Mouse (Mus musculus) T-cell, adult 2 months (primary cell): ENCODE data around the gene Tox2.

Experiments
- DNase-seq: peaks from one replicate; pipeline ENCODE4 v3.0.0; 2022; ENCODE audit warnings: low spot score

Gene Tox2

DNA sequence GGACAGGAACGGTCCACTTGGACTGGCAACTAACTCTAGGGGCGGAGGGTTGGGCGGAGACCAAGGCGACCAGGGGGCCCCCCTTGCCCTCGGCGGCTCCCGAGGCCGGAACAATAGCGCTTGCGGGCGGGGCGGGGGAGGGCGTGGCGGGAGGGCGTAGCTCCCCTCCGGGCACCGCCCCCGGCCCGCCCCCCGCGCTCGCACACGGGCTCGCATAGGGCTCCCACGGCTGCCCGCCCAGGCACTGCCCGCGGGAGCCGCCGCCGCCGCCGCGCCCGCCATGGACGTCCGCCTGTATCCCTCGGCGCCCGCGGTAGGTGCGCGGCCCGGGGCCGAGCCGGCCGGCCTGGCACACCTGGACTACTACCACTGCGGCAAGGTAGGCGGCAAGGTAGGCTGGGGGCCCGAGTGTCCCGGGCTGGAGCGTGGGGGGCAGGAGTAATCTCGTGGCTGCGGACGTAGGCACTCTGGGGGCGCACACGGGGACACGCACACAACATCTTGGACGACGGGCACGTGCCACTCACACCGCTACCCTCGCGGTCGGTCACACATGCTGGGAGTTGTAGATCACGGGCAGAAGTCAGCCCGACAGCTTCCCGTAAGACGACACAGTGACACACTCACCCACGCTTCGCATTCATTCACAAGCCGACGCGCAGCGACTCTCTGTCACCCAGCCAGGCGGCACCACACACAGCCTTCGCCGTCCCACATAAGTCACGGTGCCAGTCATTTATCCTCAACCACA lies at the start of gene Tox2:
Gene Tox2 (plus strand): TSS at position 242 of the 751 bp plus-strand sequence.
- DNase-seq = peak; percentile 78

DNA sequence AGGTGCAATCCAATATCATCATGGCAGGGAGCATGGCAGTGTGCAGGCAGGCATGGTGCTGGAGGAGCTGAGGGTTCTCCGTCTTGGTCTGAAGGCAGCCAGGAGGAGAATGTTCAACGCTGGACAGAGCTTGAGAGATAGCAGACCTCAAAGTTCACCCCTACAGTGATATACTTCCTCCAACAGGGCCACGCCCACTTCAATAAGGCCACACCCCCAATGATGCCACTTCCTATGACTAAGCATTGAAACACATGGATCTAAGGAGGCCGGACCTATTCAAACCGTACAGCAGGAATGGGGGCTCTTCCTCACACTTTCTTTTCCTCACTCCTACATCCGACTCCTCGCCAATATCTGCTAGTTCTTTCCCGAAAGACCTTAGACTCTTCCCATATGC lies 48.3 kb upstream of the Tox2 start:
- DNase-seq = no peak

DNA sequence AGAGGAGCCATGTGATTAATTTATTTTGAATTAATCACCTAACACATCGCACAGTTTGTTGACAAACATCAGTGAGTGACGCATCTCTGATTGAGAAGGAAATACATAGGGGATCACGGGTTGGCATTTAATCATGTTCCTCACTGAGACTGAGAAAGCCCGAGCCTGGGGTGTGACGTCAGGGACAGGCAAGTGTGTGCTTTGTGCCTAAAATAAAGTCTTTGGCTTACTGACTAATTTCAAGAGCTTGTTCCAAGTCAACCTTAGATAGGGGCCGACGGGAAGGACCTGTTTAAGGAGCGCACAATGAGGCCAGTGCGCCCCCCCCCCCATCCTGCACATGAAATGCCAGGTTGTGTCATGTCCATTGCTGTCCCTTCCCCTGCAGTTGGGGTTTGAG lies 43.9 kb upstream of the Tox2 start:
- no peak for DNase-seq

DNA sequence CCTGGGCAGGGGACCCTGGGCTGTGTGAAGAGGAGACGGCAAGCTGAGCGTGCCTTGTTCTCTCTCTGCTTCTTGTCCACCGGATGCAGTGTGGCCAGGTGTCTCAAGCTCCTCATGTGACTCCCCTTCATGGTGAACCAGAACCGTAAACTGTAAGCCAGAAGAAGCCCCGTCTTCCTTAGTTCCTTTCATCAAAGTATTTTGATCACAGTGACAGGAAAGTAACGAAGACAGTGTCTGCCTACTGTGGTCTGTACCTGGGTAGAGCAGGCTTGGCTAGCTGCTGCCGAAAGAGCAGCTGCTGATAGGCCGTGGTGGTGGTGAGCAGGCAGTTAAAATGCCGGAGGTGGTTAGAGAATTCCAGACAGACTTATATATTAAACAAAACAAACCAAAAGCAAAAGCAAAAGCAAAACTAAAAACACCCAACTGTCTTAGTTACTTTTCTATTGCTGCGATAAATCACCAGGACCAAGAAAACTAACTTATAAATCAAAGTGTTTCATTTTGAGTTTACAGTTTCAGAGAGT lies 38.4 kb upstream of the Tox2 start:
- DNase-seq = peak; percentile 29

DNA sequence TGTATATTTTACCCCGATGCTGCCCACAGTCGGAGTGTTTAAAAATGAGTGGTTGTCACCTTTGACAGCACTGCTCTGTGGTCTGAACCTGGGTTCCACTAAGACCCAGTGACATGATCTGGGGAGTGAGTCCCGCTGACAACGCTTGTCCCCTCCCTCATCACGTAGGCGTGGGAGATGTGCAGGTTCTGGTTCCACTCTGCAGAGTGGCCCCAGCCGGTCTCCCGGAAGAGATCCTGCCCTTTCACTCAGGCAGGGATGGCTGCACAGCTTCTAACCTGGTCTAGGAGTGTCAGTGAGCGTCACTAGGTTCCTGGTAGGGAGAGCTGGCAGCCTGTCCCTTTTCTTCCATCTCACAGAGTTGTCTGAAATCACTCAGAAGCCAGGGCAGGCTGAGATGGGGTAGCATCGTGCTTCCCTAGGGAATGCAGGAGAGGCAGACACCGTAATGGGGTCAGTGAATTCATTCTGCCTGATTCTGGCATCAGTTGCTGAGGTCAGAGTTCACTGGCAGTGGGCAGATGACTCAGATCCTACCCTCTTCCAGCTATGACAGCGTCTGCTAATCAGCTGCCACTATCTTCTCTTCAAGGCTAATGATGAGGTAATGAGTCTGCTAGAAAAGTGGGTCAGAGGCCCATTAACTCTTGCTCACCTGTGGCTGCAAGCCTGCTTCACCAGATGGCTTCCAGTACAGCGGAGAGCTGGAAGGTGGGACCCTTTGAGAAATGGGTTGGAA lies 36.7 kb upstream of the Tox2 start:
- DNase-seq = no peak

DNA sequence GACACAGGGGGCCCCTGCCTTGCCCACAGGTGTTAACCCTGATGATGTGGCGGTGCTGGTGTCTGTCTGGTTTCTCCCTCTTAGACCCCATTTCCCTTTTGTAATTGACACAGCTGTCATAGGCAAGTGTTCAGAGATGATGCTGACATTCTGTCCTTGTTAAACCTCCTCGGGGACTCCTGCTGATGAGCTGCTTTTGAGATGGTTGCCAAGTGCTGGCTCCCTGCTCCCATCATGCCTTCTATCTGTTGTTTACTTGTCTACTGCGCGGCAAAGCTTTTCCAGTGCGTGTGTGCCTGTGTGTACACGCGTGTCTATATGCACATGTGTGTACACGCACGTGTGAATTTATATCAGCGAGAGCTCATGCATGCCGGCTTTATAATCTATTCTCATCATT lies 31.0 kb upstream of the Tox2 start:
- no peak for DNase-seq

DNA sequence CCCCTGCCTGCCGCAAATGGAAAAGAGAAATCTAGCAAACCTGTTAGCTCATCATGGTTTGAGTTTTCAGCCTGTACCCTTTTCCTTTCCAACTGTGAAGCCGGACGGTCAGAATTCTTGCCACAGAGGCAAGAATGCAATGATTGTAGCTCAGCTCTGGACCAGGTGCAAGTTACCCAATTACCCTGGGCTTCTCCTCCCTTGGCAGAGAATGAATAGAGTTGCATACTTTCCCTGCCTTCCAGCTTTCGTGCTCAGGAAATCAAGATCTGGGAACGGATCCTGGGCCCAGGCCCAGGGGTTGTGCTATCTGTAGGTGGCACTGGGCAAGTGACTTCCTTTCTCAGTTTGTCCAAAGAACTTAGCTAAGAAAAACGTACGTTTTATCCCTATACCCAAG lies 28.9 kb upstream of the Tox2 start:
- DNase-seq = no peak

DNA sequence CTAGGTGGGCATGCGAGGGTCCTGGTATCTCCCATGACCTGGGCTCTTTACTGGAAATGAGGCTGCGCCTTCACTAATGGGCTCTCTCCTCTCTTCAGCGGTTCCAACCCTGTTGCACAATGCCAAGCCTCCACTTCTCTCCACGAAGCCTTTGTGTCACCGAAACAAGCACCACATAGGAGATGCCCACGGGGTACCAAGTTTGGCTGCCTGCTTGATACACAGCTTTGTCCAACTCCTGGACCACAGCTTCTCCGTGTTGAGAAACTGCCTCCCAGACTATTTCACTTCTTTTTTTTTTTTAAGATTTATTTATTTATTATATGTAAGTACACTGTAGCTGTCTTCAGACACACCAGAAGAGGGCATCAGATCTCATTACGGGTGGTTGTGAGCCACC lies 27.1 kb upstream of the Tox2 start:
- no peak for DNase-seq

DNA sequence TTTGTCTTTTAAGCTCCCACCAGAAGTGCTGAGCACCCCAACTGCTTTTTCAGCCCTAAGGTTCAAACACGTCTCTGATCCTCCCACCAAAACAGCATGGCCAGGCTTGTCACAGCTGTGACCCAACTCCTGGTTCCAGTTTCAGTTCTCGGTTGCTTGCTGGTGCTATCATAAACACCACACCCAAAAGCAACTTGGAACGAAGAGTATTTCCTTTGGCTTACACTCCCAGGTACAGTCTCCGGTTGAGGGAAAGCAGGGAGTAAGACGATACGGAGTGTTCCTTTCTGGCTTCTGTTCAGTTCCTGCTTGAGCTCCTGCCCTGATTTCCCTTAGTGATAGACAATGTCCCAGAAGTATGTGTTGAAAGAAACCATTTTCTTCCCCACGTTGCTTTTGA lies 26.4 kb upstream of the Tox2 start:
- DNase-seq = no peak

DNA sequence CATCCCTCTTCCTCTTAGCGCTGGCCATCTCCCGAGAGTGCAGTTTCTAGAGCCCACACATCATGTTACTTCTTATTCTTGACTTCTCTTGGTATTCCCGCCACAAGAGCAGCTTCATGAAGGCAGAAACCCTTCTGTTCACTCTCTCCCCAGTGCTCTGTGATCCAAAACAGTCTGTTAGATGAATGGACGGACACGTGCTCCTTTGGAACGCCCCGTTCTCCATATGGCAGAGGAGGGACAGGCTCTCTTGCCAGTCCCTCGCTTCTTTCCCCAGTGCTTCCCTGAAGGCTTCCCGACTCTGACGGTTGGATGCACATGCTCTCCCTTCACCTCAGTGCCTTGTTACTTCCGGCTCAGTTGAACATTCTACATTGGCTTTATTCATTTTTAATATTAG lies 15.4 kb upstream of the Tox2 start:
- DNase-seq = no peak

DNA sequence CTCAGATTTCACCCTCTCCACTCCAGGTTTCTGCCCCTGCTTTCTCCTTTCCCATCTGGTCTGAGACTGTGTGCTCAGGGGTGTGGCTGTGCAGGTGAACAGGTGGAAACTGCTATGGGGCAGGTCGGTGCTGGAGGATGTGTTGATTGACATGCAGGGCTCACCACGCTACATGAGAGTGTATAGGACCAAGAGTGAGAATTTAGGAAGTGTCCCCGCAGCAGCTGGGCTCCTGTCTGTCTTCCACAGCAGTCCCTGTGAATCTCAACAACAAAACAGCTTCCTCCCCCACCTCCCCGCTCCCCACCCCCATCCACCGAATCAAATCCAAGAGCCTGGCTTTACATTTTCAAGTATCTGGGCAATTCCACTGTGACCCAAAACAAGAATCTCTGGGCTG lies 13.3 kb upstream of the Tox2 start:
- DNase-seq = no peak

DNA sequence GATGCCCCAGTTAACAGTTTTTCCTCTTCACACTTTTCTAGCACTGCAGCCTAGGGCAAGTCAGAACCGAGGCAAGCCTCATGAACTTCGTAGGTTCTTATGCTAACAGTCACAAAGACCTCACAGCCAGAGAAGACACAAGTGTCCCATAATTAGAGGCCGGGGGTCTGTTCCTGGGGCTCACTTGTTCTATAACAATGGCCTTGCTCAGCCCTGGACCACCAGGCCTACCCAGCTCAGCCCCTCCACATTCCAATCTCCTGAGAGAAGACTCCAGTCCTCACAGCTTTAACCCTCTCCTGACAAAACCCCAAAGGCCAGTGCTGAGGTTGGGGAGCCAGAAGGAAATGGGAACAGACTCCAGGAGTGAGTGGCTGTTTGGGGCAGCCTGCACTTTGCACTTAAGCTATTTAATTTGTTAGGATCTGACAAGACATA lies 12.9 kb upstream of the Tox2 start:
- no peak for DNase-seq

DNA sequence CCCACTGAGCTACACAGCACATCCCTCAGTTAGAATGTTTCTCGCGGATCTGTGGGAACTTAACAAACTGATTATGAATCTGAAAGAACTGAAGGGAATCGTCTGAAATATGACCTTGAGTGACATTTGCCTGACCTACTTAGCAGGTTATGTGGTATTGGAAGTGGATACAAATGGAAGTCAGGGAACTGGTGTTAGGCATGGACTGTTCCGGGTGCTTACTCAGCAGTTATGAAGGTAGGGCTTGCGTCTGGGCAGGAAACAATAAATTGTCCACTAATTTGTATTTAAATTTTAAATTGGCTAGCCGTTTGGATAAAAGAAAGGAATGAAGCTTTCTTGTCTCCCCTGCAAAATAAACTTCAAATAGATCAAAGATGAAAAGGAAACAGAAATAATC lies 10.4 kb upstream of the Tox2 start:
- DNase-seq = no peak

DNA sequence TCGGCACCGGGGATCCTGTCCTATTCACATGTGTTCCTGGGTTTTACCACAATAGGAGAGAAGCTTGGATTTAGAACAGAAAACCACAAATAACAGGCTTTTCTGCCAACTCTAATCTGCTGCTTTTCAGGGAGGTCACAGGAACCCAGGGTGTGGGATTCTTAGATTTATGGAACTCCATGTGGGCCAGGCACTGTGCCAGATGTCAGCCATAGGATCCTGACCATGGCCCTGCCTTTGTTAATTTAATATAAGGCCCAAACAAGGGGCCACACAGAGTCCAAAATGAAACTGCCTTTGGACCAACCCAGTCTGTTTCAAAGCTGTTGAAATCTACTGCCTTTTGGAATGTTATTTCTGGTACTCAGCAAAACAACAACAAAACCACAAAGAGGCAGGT lies 8.9 kb upstream of the Tox2 start:
- no peak for DNase-seq

DNA sequence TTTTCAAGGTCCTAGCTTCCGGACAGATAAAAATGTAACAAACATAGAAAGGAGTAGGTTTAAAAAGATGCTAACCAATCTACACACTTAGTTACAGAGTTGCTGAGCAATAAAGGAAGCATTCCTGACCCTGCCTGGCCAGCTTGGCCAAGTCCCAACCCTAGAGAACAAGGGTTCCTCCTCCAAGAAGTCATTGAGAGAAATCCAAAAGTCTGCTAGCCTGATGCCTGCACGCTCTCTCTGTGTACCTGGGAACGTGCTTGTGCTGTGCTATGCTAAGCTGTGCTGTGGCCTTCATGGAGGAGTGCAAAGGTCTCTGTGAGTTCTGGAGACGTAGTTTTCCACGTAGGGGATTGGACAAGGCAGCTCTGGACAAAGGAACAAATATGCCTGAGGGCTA lies 8.4 kb upstream of the Tox2 start:
- no peak for DNase-seq

DNA sequence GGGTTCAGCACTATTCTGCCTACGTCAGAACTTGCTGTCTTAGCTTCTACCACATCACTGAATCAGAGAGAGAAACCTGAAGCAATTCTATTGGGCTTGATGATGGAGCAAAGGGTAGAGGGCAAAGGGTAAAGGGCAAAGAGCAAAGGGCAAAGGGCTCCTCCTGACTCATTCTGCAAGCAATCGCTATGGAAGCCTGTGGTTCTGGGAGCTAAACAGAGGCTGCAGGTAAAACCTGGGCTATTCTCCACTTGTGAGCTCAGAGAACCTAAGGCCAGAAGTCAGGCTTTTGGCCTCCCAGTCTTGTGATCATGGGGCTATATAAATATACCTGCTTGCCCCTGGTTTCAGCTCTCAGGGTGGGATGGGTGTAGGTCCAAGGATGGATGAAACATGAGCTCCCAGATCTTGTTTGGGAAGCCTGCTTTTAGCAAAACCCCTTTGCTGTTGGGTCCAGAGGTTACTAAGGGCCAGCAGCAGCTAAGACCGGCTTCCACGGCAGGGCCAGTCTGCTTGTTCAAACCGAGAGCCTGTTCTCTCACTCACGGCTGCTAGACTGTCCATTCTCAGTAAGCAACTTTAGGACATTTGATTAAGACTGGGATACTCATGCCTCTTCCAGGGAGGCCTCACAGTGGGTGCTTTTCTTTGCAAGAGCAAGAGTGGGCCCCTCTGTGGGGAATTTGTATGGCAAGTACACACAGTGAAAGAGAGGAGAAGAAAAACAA lies 7.7 kb upstream of the Tox2 start:
- no peak for DNase-seq

DNA sequence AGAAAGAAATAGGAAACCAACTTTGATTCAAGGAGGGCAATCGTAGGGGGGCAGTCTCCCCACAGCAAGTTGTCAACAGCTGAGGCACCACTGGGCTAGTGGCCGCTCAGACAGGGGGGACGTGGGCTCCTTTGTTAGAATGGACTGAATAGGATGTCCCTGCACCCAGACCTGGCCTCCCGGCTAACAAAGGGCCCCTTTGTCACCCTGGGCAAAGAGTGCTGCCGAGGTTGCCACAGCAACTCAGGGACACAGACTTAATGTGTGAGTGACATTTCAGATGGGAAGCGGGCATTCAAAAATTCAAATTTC lies 7.1 kb upstream of the Tox2 start:
- no peak for DNase-seq

DNA sequence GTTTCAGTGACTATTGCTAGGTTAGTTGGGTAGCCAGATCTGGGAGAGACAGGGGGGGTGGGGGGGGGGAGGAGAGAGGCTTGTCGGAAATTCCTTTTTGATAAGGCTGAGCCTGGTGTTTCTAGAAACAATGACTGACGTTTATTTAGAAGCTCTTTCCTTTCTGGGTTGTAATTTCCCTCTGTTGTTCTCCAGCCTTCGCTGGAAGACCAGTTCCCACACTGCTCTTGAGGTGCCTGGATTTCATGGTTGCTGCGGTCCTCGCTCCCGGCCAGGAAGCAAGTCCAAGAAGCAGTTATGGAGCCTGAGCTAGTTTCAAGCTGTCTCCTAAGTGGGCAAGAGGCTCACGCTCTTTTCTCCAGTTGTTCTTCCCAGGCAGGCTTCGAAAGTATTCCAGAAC lies 1.0 kb upstream of the Tox2 start:
- DNase-seq = no peak

DNA sequence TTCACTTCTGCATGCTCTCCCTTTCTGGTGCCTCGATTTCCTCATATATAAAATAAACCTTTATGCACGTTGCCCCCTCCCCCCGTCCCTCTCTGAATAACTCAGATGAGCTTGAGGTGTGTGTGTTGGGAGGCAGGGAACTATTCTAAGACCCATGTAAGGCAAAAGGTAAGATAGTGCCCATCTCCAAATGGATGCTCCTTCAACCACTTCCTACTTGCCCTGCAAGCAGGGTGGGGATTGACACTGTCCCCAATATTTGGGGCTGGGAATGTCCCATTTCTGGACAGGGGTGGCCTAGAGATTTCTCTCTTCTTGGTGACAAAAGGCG lies 407 bp upstream of the Tox2 start:
- no peak for DNase-seq

DNA sequence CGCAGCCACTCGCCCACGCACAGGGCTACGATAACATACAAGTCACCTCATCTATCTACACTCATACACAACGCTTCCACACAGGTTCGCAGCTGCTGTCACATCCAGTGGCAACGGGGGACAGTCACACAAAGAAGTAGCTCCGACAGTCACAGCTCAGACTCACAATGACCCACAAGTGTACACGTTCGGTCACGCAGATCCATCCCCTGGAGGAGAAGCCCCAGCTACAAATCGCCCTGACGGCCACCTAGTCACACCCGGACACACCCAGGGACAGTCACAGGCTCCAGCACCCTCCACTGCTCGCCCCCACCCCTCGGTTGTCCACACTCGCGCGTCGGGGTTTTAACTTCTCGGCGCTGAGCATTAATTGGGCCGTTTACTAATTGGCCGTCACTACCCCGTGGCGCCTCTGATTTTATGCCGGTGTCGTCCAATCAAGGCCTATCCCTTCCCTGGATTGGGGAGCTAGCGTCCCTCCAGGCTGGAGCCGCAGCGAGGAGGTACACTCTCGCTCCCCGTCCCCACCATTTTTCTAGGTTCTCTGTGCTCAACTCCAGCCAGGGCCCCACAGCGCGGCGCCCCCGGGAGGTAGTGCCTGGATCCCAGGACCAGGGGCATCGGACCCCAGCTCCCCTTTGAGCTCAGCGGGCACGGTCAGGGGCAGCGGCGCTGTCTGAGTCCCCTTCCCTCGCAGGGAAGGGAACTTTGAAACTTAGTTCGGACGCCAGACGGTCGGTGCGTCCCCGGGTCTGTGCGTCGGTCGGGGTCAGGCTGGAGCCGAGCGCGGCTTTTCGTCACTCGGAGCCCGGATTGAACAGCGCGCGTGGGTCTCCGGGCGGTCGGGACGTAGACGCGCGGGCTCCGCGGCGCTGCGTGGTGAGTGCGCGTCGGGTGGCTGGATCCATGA lies 966 bp downstream of the Tox2 start:
- DNase-seq = no peak

DNA sequence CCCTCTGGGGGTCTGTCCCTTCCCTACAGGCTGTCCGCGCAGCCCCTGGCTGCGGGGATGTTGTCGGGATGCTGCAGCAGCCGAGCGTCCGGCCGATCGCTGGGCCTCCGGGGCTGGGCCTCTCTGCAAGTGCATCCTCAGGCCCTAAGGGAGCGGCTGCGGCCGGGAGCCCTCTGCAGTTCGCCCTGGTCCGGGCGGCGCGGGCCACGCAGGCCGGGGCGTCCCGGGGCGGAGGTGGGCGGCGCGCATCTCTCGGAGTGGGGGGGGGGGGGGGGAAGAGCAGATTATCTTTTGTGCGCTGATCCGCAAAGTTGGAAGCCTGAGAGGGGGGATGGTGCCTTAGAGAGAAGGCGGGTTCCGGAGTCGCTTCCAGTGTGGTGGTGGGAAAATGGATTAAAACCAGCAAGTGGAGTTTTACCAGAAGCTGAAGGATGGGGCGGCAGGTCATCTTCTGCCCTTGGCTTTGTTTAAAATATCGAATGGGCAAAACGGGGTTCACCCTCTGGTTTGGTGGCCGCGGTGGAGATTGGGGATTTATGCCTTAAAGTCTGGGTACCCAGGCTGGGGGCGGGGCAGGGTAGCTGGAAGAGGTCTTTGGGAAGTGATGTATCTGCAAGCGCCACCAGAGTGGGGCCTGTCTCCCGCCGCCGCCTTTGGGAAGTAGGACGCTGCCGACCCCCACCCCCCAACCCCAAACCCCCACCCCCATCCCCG lies 1.8 kb downstream of the Tox2 start:
- no peak for DNase-seq

DNA sequence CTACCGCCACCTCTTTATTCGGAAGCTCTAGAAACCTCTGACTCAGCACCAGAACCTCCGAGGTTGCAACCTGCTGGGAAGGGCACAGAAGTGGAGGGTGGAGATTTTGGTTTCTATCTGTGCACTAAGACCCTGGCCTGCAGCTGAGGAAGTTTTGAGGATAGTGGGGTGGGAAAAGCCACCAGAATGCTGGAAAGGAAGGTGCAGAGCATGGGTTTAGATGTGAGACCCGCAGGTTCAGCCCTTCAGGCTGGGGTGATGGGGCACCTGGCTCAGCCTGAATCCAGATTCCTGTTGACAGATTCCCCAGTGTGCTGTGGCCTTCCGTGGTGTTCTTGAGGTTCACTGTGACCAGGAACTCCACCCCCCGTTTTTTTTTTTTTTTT lies 2.3 kb downstream of the Tox2 start:
- DNase-seq = no peak
